Mouse (Mus musculus): ENCODE measurements around the gene Erlec1.

DNA sequence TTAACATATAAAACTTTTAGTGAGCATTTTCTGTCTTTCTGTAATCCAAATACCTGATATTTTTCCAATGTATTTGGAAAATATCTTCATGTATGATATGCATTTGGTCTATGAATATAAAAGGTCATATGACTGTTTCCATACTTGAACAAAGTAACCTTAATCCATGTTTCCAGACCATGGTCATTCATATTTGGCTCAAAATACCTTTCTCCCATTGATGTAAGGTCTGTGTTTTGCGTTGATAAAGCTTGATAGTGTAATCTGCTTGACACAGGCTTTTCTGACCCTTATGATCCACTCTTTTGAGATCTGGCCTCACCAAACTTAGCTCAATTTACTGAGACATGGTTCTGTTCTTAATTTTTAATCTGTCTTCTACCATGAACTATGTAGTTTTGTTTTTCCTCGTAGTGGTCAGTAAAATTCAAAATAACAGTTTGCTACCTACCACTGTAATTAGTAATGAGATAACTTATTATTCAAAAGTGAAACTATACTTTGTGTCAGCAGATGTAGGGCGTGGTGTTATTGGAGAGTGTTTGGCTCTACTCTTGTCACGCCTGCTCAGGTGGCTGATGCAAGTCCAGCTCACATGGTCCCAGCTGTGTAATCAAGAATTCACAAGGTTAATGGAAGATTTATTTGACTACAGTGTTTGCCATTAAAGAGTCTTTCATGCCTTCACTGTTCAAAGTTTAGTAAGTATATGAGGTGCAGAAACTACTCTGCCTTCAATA, 47.2 kb upstream of the Erlec1 start:
- TF ChIP-seq CTCF (IDR thresholded peaks at IDR 0.05; ENCODE audit: extremely low read depth, insufficient read depth, low read length): no peak
- TF ChIP-seq POLR2A (IDR thresholded peaks at IDR 0.05; ENCODE audit: extremely low read depth, insufficient read depth, low read length): no peak

Data from cortical plate, adult 2 months (tissue).